Mouse (Mus musculus) 3T3-L1 (cell line): ENCODE measurements around the gene Zmiz2.
A peak's percentile ranks its signal among the peaks of the same experiment; 100 is the strongest.
"Not testable (repeated sequence)": the region's sequence is repeated elsewhere in the genome, so short reads cannot be mapped to it uniquely, and the experiment has no call there.

Source experiments
- DNase-seq: peaks from one replicate; pipeline ENCODE4 v3.0.0-alpha.2; 2015; ENCODE audit warnings: low read depth, low spot score

The Zmiz2 gene

GRCm38 (mm10) chr11:6395565-6395964 is 6.7 kb downstream of the Zmiz2 start:
- DNase-seq, result no peak

DNA sequence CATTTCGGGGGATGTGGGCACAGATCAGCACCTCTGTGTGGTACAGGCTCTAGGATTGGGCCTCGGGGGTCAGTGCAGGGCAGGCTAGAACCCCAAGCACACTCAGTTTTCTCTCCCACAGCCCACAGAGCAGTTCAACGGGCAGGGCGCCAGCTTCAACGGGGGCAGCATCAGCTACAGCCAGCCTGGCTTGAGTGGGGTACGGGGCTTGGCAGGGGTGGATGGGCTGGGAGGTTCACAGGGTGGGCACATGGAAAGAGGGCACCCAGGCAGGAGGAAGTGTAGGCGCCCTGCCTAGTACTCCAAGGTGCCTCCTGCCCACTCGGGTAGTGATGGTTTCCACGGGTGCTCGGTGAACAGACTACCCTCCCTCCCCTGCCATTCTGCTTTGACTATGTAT is 9.3 kb downstream of the Zmiz2 start:
- no peak for DNase-seq

DNA sequence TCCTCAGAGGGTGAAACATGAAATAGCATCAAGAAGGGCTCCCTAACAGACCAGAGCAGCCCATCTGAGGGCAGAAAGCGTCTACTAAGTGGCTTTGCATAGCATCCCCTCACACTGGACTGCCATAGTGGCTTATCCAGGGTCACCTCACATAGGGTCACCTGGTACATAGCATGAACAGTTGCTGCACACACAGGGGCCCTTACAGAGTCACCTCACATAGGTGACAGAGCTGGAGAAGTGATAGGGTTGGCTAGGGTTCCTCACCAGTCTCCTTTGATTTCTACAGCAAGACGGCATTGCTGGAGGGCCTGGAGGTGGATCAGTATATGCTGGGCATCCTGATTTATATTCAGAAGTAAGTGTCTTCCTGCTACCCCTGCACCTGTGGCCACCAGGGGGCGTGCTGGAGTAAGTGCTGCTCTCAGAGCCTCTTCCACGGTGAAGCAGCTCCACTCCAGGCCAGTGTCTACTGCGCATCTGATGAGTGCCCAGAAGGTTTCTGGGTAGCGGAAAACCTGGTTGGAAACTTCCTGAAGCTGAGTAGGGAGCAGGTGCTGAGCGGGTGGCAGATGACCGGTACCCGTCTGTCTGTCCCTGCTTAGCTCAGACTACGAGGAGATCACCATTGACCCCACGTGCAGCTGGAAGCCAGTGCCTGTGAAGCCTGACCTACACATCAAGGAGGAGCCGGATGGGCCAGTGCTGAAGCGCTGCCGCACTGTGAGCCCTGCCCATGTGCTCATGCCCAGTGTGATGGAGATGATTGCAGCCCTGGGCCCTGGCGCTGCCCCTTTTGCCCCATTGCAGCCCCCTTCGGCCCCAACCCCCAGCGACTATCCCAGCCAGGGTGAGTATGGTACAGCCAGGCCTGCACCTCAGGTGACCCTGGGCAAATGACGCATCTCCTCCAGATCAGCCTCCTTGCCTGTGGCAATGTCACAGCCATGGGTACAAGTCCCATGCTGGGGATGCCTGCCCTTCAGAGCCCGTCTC is 13.9 kb downstream of the Zmiz2 start:
- peak; percentile 74 for DNase-seq

GRCm38 (mm10) chr11:6403830-6404405 is 15.0 kb downstream of the Zmiz2 start:
- DNase-seq, result no peak

DNA sequence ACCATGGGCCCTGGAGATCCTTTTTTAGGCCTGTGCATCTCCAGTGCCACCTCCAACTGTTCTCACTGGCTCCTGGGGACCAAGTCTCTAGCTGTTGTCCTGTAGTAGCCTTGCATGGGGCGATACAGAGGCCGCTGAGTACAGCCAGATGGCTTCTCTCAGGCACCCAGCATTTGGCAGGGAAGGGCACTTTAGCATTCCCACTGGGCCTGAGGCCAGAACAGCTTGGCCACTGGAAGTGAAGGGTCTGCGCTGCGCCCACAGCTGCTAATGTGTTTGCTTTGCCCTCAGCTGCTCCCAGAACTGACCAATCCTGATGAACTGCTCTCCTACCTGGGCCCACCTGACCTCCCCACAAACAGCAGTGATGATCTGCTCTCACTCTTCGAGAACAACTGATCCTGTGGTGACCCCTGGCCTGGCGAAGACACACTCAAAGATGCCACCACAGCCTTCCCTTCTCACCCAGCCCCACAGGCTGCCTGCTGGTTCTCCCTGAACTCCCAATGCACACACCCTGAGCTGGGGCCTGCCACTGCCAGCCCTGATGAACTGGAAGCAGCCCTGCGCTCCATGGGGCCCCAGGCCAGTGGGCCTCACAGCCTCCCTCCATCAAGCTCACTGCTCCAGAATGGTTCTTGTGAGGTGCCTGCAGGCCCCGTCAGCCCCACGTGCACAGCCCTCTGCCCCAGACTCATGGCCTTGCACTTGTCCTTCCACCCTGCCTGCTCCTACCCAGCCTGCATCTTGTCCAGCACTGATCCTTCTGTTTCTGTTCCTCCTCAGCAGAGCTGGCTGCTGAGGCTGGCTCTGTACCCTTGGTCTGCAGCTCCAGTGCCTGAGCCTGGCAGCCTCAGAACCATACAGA is 16.1 kb downstream of the Zmiz2 start:
- DNase-seq, result no peak

DNA sequence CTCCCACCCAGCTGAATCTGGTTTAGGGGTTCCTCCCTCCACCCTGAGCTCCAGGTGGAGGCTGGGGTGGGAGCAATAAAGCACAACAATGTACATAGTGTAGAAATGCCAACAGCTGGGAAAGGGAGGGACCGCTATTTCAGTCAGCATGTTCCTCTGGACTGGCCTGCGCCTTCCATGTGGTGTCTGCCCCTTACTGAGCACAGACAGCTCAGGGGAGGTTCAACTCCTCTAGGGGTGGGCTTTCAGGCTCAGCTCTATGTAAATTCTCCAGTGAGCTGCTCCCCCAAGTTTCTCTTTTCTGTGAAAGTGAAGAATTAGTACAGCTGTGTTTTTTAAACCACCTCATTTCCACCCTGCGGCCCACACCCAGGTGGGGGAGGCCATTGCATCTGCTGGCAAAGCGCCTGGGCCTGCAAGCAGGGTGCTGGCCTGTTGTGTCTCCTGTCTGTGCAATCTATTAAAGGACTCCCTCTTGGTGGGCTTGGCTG is 16.8 kb downstream of the Zmiz2 start:
- DNase-seq, result peak; percentile 32

- DNase-seq, result peak; percentile 66
Observed at GRCm38 (mm10) chr11:6406251-6407161, 17.6 kb downstream of the Zmiz2 start.

- no peak for DNase-seq
Observed at GRCm38 (mm10) chr11:6407162-6407621, 18.3 kb downstream of the Zmiz2 start.

DNA sequence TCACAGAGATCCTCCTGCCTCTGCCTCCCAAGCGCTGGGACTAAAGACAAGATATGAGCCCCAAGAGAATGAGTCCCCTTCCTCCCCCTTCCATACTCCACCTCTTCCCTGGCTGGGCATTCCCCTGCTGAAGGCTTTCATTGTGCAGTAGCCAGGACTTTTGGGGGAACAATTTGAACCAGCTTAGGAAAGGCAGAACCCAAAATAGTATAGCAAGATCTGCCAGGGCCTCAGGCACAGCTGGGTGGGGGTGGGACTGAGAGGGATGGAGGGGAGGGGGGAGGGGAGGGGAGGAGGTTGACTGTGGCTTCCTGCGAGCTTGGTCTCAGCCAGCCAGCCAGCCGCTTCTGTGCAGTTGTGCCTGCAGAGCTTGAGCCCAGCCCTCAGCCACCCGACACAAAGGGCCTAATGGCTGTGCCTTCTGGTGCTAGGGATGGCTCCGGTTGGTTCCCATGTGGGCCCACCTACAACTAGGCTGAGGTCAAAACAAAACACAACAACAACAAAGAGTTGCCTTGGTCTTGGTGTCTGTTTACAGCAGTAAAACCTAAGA is 21.3 kb downstream of the Zmiz2 start:
- no peak for DNase-seq

GRCm38 (mm10) chr11:6410755-6411154 is 21.9 kb downstream of the Zmiz2 start:
- not testable (repeated sequence) for DNase-seq

GRCm38 (mm10) chr11:6411684-6412083 is 22.8 kb downstream of the Zmiz2 start:
- DNase-seq, result peak; percentile 83

DNA sequence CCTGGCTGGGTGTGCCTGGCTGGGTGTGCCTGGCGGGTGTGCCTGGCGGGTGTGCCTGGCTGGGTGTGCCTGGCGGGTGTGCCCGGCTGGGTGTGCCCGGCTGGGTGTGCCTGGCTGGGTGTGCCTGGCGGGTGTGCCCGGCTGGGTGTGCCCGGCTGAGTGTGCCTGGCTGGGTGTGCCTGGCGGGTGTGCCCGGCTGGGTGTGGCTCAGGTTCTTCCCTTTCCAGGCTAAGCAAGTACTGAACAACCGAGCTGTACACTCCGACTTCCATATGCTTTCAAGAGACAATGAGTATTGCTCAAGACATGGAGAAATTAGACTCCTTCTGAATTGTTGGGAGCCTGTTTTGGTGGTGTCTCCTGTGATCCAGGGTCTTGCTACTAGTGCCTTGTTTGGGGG is 24.4 kb downstream of the Zmiz2 start:
- no peak for DNase-seq

- DNase-seq, result peak; percentile 87
Observed at GRCm38 (mm10) chr11:6414751-6415550, 26.1 kb downstream of the Zmiz2 start, which contains the start of gene Ppia. Gene Ppia, plus strand, starts transcription at chr11:6415443.

DNA sequence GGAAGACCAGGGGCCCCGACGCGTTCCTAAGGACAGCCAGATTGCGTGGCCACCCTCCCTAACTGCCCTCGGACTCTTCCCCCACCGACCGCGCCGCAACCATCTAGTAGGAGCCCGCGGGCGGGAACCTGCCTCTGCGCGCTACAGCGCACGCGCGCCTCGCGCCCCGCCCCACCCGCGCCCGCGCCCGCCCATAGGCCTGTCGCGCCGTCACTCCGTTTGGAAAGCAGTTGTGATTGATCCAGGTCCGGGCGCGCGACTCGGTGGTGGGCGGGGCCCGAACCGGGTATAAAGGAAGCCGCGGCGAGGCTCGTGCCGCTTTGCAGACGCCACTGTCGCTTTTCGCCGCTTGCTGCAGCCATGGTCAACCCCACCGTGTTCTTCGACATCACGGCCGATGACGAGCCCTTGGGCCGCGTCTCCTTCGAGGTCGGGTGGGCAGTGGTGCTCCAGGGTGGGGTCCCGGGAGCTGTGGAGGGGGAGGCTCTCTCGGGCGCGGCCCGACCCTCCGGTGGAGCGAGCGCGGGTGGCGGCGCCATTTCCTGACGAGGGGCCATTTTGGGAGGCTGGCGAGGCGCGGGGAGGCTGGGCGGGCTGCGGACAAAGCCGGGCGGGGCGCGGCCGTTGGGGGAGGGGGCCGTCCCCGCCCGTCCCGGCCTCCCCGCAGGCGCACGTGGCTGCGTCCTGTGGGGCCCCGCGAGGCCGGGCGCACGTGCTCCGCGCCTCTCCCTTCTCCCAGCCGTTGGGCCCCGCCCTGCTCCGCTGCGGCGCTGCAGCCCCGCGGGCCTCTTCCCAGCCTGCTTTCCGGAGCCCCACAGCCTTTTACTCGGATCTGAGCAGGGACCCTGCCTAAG is 26.9 kb downstream of the Zmiz2 start:
- peak; percentile 88 for DNase-seq

DNA sequence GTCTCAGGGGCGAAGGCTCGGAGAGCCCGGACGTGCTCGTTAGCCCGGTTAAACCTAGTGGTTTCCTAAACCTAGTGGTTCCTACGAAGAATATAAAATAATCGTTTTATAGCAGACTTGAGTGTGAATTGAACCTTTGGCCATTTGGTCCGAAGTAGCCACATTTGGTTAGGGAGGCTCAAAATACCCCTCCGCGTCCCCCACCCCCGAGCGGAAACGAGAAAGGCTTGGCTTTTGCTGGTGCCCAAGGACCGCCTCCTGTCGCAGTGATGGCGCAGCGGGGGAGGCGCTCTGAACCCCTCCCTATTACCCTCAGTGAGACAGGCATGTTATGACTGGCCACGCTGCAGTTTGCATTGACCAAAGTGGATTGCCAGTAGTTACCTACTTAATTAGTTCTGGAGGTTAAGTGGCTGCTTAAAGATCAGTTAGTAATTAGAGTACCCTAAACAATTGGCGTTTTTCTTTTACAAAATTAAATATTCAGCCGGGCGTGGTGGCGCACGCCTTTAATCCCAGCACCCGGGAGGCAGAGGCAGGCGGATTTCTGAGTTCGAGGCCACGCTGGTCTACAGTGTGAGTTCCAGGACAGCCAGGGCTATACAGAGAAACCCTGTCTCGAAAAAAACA is 27.6 kb downstream of the Zmiz2 start:
- DNase-seq, result peak; percentile 80

DNA sequence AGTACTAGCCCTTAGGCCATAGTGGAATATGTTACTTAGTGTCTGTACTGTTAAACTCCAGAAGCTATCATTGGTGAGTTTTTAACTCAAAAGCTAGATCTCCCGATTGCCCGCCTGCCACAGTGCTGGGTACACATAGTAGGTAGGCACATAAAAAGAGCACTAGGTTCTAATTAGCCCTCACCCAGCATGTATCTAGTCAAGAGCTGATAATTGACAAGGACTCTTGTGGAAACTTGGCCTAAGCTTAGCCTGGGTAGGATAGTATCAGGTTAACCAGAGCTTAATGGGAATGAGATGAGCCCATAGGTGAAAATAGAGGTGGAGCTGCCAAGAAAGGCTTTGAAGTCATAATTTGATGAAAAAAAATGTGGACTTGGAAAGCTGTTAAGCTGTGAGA is 28.2 kb downstream of the Zmiz2 start:
- no peak for DNase-seq

- DNase-seq, result peak; percentile 22
Observed at GRCm38 (mm10) chr11:6417490-6417889, 28.6 kb downstream of the Zmiz2 start.

DNA sequence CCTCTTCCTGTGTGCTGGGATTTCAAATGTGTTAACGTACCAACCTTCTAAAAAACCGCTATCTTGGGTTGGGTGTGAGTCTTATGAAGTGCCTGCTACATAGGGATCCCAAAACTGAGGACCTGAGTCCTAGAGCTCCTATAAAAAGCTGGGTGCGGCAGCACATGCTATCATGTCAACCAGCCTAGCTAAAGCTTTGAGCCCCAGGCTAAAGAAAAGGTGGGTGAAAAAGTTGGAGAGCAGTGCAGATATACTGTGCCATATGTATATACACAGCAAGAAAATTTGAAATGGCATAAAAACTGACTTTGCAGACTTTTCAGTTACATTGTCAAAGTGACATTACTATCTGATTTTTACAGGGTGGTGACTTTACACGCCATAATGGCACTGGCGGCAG is 29.9 kb downstream of the Zmiz2 start:
- DNase-seq, result no peak
